In the genomic region with DNA sequence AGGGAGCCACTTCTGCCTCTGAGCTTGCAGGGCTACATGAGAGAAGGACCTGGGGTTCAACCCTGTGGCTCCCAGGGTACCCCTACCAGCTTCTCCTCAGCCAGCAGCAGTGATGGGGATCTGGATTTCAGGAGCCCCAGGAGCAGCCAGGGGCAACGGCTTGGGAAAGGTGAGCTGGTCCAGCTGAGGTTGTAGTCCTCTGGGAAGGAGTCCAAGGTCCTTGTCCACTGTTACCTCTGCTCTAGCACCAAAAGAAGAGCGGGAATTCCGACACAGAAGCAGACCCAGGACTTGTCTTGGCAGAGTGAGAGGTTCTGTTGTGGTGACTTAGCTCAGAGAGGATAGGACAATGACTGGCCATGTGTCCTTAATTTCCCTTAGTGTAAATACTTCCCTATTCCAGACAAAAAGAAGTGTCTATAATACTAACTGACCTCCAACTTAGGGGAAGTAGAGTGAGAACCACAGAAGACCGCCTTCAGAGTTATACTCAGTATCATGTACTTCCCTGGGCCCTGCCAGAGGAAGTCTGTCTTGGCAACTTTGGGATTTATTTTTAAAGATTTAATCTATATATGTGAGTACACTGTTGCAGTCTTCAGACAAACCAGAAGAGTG, we compare ENCODE assay signal across 15 mouse cellular contexts.
DNase-seq lines count a peak whose midpoint lies in the region.
"Had no signal": no experiment of that assay in that cellular context is flagged by ENCODE, and none has a peak within 500 bp of the region (broad histone marks: within the 10 kb centered on the region; RNA-seq: fewer than 3 reads in every experiment).

No protein-coding gene starts in this region.

- peak; percentile 7 for DNase-seq in cerebellum, adult 11-12 months
- no peak for DNase-seq in cerebellum, postnatal 4 days (ENCODE audit: low spot score in 2 of 2)
- peak; percentile 23 for DNase-seq in kidney, adult 11 months
- DNase-seq in kidney, postnatal 14 days: no peak
- DNase-seq in testis, postnatal 10 days (ENCODE audit: low spot score): peak; percentile 31
- DNase-seq in testis, postnatal 14 days (ENCODE audit: low spot score): no peak
- no peak for DNase-seq in ovary, postnatal 14 days (ENCODE audit: low spot score)
- no peak for DNase-seq in urinary bladder, postnatal 10 days (ENCODE audit: low spot score)
- DNase-seq: adrenal gland, postnatal 10 days; embryo, embryonic 11 days; heart, postnatal 4 days; kidney, adult 9 months; lung, adult 18-20 months; retina, postnatal 1 day; thymus, adult 18-20 months had no signal

Comparison
In these comparisons a context has a peak if more than half of its experiments do, and no peak if none do; other contexts are left out.
1. DNase-seq: peak in cerebellum, adult 11-12 months (single experiment), kidney, adult 11 months (single experiment) and testis, postnatal 10 days (single experiment); none in cerebellum, postnatal 4 days (0 of 2), kidney, postnatal 14 days (single experiment), testis, postnatal 14 days (single experiment), ovary, postnatal 14 days (single experiment) and urinary bladder, postnatal 10 days (single experiment).